Mouse (Mus musculus): ENCODE measurements around the gene Fstl3. TPM values are rescaled to one million over a fixed set of nuclear protein-coding genes. Genes with fewer than 3 reads are reported as not detected.

Gene Fstl3
- total RNA-seq, 2 experiments from 2014 or later, result 5.8 to 7.4 TPM

DNA sequence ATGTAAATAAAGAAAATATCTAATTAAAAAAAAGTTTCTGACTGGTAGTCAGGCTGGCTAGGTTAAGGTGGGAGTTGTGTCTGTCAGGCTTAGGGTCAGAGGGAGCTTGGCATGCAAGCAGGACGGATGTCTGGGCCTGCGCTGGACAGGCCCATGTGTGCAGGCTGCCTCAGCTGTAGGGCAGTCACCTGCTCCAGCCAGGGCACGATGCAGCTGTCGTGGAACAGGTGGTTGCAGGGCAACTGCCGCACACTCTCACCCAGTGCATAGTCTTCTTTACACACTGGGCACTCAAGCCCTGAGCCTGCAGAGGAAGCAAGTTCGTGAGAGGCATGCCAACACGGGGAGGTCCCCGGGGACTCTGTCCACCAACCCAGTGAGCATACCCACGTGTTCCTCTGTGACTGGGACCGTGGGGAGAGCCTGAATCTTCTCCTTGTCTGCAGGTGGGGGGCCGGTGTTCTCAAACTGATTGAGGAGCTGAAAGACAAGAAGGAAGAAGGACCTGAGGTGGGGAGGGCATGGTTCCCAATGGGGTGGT is 16.4 kb upstream of the Fstl3 start:
- intact Hi-C loops (cut with DNase I), result no loop called here
- no peak for DNase-seq

DNA sequence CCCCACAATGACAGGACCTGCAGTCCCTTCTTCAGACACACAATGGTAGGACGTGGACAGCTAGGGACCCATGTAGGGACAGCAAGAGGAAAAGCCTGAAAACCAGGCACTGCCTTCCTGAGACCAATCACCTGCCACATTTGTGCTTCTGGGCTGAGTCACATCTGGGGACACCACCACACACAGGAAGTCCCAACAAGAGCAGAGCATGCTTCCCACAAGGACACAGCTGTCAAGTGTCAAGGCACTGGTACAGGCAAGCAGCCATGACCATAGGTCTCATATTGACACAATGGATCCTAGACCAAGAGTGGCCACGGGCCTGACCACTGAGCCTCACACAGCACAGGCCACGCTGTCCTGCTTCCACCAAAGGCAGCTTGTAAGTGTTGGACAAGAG is 14.2 kb upstream of the Fstl3 start:
- intact Hi-C loops (cut with DNase I), result no loop called here
- no peak for DNase-seq

DNA sequence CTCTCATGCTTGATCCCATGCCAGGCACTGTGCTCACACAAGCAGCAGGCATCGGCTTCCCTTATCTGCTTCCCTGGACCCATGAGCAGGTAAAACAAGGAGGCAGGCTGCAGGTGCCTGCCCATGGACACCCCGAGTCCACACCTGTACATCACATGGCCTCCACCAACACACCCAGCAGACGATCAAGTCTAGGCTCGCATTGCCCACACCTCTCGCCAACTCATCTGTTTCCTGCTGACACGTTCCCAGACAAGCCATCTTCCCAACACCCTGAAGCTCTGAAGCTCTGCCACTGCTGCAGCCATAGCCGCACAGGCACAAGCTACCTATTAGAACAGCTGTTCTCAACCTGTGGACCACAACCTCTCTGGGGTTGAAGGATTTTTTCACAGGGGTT is 12.8 kb upstream of the Fstl3 start:
- intact Hi-C loops (cut with DNase I), result no loop called here
- DNase-seq, result peak in 1 of 2 experiments; percentile 48

DNA sequence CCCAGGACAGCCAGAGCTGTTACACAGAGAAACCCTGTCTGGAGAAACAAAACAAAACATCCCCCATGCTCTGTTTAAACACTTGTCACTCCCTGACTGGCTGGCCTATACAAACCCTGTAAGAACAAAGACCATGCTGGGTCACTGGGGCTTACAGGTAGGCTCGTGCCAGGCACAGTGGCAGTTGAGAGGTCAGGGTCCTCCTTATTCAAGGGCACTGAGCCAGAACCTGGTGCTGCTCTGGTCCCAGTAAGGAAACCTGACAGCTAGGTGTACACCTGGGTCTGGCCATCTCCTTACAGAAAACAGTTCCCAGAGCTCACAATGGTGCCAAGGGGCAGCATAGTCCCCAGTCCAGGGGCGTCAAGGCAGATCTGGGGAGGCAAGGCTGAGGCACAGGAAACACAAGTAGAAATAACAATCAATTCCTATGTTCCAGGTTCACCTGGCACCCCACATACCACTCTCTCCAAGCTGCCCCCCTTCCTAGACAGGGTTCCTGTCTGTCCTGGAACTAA is 11.8 kb upstream of the Fstl3 start:
- intact Hi-C loops (cut with DNase I), result no loop called here
- DNase-seq, result no peak

DNA sequence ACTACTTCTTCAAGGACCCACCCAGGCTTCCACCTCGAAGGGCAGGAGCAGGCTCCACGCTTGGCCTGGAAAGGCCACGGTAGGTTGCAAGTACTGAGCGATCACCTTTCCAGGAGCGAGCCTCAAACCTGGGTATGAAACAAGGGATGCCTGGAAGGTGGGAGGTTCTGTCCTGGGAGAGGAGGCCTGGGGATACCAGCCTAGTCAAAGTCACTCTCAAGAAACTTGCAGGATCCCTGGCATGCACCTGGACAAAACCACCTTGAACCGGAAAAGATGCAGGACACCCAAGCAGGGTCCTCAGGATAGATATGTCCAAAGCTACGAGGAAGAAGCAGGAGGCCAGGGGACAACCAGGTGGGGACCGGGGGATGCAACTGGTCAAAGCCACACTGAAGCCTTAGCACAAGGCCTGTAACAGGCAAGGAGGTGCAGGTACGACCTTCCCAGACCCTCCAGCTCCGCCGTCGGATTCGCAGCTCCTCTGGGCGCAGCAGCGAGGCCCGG is 11.0 kb upstream of the Fstl3 start:
- DNase-seq, result no peak
- intact Hi-C loops (cut with DNase I), result no loop called here

DNA sequence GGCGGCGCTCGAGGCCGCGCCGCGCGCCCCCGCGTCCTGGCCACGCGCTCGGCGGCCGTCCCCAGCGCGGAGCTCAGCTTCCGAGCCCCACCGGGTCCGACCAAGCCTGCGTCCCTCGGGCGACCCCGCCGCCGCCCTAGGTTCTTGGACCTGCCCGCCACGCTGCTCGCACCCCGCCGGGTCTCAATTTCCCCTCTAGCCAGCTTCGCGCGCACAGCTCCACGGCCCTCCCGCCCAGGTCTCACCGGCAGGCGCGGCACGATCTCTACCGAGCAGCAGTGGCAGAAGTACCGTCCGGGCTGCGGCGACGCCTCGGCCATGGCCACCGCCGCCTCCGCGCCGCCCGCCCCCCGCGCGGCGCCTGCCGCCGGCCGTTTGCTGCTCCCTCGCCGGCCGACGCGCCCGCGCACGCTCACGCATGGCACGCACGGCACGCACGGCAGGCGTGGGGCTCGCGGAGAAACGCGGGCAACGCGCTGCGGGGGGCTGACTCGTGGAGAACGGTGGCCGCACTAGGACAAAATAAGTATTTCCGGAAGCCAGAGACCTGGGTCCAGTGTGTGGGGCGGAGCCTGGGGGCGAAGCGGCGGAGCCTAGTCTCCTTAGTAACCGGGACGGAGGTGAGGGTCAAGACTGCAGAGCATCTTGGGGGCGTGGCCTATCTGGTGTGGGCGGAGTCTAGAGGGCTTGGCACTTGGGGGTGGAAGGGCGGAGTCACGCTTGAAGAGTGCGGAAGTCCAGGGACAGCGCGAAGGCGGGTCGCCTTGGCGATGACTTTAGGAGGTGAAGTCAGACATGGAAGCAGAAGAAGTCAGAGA is 10.4 kb upstream of the Fstl3 start, which contains the start of gene Rnf126:
Gene Rnf126, minus strand, starts transcription at position 445 of the 818 bp plus-strand sequence.
- intact Hi-C loops (cut with DNase I), result no loop called here
- peak; percentile 99 to 100 for DNase-seq

DNA sequence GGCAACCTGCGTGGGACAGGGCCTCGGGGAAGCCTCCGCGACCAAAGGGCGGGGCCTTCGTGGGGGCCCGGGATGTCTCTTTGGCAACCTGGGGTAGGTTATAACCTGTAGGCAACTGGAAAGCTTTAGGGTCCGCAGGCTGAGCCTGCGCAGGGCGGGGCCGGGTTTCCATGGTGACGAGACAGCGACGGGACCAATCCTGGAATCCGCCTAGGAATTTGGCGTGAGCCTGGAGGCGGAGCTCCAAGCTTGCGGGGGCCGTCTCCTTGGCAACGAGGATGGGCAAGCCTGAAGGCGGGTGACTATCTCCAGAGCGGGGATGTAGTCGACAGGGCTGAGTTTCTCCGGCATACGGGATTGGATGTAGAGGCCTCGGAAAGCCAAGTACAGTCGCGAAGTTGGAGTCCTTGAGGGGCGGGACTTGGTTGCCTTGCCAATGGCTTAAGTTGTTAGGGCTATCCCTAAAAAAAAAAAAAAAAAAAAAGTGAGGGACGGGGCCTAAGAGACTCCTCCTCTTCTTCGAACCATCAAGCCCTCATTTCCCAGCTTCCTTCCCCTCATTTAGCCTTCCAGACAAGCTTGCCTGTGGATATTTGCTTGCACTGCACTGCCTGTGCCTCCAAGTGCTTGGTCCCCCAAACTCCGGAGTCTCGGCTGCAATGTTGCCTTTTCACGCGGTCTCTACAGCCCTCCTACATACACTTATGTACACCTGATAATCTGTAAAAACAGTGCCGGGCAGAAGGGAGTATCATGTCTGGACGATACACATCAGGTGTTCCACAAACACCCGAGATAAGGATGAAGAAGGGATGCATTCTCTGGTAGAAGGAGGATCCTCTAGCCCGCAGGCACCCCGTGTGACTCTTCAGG is 9.5 kb upstream of the Fstl3 start:
- intact Hi-C loops (cut with DNase I), result loop anchor here (1.0 to 2.0 kb wide), 2 partner anchors 21 to 45 kb away; no protein-coding TSS in a partner anchor
- peak; percentile 94 for DNase-seq

DNA sequence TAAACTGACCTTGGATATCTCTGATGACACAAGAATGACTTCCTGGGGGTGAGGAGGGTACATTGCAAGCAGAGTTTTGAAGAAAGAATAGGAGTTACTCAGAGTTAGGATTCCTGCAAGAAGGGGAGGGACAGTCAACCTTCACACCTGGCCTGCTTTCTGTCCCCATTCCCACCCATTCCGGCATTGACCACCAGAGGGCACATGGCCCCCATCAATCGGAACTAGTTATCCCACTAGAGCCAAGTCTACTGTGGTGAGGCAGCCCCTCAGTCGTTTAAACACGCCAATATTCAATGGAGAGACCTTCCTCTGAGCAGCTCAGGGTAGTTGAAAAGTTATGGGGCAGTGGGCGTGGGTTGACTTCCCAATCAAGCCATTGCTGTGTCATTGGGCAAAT is 8.7 kb upstream of the Fstl3 start:
- DNase-seq, result peak; percentile 79 to 84
- intact Hi-C loops (cut with DNase I), result loop anchor here (1.0 to 2.0 kb wide), 2 partner anchors 20 to 44 kb away; no protein-coding TSS in a partner anchor

DNA sequence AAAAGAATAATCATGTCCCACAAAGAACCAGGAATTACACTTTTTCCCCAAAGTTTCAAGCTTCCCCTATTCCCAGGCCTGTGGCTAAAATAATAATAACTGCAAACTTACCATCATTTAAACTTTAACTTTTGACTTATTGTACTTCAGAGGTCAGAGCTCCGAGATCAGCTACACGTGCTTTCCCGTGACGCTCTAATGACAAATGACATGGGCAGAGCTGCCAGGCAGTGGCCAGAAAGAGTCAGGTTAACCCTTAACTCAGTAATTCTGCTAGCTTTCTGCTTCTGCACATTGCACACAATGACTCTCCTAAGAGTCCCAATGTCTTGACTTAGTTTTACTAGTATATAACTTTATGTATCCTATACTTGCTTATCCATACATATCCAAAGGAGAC is 7.7 kb upstream of the Fstl3 start:
- no peak for DNase-seq
- intact Hi-C loops (cut with DNase I), result loop anchor here (2.0 kb wide), 1 partner anchor 43 kb away; no protein-coding TSS in a partner anchor

DNA sequence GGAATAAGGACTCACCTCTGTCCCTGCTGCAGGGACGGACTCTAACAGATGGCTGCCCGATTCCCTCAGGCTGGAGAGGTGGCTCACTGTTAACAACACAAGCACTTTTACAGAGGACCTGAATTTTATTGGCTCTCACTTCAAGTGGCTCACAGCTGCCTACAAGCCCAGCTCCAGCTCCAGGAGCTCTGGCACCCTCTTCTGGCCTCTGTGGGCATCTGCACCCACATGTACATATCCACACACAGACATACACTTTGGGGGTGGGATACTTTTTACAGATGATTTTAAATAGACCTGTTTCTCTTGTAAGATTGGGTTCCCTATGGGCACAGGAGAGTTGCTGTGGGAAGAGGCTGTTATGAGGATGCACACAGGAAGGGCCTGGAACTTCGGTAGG is 4.8 kb upstream of the Fstl3 start:
- no peak for DNase-seq
- intact Hi-C loops (cut with DNase I), result no loop called here

DNA sequence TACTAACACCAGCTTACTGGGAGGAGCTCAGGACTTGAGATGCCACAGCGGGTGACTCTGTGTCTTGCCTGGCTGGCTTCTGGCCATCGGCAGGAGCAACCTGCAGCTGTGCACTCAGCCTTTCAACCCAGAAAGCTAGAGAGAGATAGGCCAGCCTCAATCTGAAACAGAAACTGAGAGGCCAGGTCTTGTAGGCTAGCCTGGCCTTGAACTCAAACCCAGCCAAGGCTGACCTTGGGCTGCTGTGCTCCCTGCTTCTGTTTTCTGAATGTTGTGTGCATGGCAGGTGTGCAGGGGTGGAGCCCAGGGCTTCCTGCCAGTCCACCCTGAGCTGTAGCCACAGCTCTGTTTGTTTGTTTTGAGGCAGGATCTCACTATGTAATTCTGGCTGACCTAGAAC is 3.9 kb upstream of the Fstl3 start:
- DNase-seq, result no peak
- intact Hi-C loops (cut with DNase I), result no loop called here

DNA sequence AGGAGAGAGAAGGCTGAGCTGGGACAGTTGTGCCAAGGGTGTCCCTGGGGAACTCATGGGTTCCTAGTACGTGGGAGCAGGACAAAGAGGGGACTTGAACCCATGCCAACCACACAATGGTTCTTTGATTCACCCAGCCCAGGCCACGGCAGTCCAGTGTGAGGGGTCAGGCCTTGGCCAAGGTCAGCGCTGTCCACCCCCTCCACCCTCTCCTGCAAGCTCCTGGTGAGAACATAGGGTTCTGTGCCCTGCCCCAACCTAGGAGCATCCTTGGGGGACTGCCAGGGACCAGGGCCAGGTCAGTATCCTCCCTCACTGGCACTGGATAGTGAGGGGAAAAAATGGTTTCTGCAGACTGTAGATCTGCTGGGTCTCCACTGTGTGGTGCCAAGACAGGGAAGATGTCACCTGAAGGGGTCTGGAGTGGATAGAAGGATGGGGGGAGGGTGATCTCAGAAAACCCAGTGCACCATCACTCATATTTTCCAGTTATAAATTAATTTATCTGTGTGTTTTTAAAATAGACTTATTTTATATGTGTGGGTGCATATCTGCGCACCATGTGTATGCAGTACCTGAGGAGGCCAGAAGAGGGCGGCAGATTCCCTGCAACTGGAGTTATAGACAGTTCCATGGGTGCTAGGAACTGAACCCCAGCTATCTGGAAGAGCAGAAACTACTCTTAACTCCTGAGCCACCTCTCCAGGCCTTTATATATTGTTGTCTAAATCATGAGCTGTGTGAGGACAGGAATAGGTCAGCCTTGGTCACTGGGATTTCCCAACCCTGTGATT is 2.4 kb upstream of the Fstl3 start:
- intact Hi-C loops (cut with DNase I), result no loop called here
- DNase-seq, result no peak

DNA sequence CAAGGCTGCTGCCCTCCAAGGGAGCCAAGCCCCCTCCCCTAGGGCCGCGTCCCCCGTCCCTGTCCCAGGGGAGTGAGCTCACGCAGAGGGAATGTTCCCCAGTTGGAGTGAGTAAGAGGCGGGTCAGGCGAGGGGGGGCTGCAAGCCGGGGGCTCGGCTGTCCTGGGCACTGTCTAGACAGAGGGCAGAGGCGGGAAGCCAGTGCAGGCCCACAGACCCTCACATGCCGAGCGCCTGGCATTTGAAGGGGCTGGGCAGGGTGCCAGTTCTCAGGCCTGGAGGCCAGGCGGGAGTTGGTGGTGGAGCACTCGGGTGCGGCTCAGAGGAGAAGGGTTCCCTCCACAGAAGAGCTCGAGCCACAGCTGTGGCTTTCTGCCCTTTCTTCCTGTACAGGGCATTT is 934 bp downstream of the Fstl3 start:
- intact Hi-C loops (cut with DNase I), result no loop called here
- DNase-seq, result peak; percentile 71 to 72

DNA sequence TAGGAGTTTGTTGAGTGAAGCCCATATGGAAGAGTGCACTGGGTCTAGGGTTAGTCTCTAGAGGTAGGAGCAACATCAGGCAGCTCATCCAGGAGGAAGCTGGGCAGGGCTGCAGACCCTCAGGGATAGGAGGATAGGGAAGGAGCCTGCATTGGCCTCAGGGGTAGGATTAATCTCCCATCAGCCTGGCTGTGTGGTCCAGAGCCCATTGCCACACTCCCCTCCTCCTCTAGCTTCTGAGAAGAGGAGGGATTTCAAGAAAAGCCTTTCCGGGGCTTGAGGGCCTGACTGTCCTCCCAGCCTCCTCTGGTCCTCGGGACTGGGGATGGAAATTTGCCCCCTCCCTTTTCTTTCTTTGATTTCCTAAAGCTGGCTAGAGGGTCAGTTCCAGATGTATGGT is 2.1 kb downstream of the Fstl3 start:
- intact Hi-C loops (cut with DNase I), result no loop called here
- DNase-seq, result no peak

DNA sequence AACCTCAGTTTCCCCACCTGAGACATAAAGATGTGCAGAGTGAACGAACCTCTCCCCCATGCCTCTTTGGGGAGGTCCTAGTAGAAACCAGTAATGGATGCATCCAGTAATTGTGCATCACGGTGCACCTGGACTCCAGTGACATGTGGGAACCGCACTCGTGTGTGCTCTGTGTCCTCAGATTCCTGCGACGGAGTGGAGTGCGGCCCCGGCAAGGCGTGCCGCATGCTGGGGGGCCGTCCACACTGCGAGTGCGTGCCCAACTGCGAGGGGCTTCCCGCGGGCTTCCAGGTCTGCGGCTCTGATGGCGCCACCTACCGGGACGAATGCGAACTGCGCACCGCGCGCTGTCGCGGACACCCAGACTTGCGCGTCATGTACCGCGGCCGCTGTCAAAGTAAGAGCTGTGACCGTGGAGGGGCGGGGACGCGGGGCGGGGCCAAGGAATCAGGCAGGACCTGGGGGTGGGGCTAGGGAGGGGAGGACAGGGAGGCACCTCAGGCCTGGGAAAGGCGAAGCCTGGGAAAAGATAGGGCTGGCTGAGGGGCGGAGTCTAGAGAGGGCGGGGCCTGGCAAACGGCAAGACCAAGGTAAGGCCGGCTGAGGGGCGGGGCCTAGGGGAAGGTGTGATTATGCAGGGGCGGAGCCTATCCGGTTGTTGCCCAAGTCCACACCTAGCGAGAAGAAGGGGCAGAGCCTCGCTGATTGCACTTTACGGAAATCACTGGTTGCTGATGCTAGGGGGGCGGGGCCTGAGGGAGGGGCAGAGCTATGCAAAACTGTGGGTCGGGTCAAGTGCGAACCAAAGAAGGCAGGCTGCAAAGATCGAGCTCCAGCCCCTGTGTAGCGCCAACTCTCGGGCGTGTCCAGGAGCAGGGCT is 3.0 kb downstream of the Fstl3 start:
- intact Hi-C loops (cut with DNase I), result loop anchor here (5.0 to 10.0 kb wide), 2 partner anchors 37 to 185 kb away; no protein-coding TSS in a partner anchor
- DNase-seq, result peak; percentile 93 to 94

DNA sequence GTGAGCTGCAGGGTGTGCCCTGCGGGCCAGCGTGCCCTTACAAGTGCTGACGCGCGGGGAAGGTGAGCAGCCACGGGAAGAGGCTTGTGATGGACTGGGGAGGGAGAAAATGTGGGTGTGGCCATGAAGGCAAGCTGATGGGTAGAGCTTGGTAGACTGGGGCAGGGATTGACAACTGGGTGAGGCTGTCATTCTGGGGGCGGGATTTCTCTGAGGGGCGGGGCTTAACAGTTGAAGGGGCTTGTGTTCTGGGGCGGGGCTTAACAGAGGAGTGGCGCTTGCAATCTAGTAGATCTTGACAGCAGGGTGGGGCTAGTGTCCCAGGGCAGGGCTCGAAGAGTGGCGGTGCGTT is 3.6 kb downstream of the Fstl3 start:
- intact Hi-C loops (cut with DNase I), result loop anchor here (5.0 to 10.0 kb wide), 2 partner anchors 37 to 186 kb away; no protein-coding TSS in a partner anchor
- no peak for DNase-seq

DNA sequence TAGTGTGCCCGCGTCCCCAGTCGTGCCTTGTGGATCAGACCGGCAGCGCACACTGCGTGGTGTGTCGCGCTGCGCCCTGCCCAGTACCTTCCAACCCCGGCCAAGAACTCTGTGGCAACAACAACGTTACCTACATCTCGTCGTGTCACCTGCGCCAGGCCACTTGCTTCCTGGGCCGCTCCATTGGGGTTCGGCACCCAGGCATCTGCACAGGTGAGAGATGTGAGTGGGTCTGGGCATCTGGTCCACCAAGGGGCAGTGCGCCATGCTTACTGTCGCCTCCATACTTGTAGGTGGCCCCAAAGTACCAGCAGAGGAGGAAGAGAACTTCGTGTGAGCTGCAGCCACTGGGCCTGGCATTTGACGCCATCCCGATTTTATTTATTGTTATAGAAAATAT is 4.1 kb downstream of the Fstl3 start:
- no peak for DNase-seq
- intact Hi-C loops (cut with DNase I), result loop anchor here (5.0 to 10.0 kb wide), 2 partner anchors 36 to 186 kb away; no protein-coding TSS in a partner anchor

DNA sequence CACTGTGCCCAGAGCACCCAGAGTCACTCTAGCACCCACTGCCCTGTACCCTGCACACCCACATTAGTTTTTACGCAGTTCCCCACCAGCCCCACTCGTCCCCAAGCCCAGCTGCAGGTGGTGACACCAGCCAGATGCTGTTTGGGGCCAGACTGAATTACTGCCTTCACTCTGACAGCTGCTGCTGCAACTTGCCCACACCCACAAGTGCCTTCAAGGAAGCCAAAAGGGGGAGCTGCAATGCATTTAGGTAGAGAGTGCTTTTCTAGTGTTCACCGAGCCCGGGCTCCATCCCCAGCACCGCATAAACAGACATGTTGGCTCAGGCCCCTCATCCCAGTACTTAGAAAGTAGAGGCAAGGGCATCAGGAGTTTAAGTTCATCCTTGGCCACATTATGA is 4.9 kb downstream of the Fstl3 start:
- intact Hi-C loops (cut with DNase I), result loop anchor here (5.0 to 10.0 kb wide), 2 partner anchors 35 to 187 kb away; no protein-coding TSS in a partner anchor
- DNase-seq, result no peak

DNA sequence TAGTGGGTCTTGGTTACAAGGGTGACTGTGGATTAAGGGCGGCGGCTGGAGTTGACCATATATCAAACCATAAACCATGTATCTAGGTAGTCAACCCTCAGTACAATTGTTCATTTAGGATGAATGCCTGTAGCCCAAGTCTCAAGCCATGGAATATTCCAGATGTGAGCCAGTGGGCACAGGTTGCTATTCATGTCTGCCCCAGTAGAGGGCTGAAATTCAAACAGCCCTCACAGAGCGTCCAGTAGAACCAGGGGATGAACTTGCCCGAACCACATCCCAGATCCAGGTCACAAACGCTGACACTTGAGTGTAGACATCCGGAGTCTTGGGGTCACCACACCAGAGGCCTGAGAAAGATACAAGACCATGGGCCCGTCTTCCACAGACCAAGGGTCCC is 6.0 kb downstream of the Fstl3 start:
- intact Hi-C loops (cut with DNase I), result loop anchor here (5.0 to 10.0 kb wide), 2 partner anchors 34 to 188 kb away; no protein-coding TSS in a partner anchor
- DNase-seq, result peak in 1 of 2 experiments; percentile 39
